Mouse (Mus musculus) heart, postnatal 0 days (tissue): ENCODE data around the gene Twnk.

Experiments used
- CTCF ChIP-seq: IDR thresholded peaks from 2 replicates; pipeline ENCODE4 v1.5.1; 2016; ENCODE audit warnings: antibody characterized with exemption, control low read depth, low read depth
- EP300 ChIP-seq: IDR thresholded peaks from 2 replicates; pipeline ENCODE4 v1.6.1; 2016; ENCODE audit warnings: antibody characterized with exemption, low read depth

DNA sequence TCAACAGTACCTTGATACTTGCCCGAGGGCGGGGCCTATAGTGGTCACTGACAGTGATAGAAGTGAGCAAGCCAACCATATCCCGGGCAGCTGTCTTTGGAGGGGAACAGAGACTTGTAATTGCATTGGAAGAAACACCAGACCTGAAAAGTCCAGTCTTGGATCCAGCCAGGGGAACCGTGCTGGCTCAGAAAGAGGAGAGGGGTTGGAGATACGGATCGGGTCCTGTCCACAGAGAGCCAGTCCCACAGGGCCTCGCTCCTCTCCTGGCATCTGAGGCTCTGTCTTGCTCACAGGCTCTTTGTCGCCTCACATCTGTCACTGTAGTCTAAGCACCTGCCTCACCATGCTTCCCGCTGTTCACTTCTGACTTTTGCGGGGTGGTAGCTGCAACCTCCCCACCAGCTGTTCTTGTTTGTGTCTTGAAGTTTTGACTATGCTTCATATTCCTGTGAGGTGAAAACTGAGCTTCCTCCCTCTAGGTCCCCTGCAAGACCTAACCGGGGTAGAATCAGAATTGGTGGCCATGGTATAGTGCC, 39.0 kb downstream of the Twnk start:
- TF ChIP-seq CTCF, result no peak
- TF ChIP-seq EP300, result no peak
